Mouse (Mus musculus) liver, adult 2 months (tissue): ENCODE measurements around the gene Eif4a1.

Source experiments
- CTCF ChIP-seq: fragments of 200-500 bp; IDR thresholded peaks from 2 replicates; pipeline ENCODE4 v1.5.1; 2011; ENCODE audit warnings: low read depth, low read length, control low read depth
- POLR2A ChIP-seq: fragments of 200-500 bp; IDR thresholded peaks from 2 replicates; pipeline ENCODE4 v1.6.1; 2011; ENCODE audit warnings: low read length, control low read depth; ENCODE audit not compliant: insufficient read depth; ENCODE audit errors: extremely low read depth

GRCm38 (mm10) chr11:69657462-69657881 is 14.8 kb downstream of the Eif4a1 start:
- TF ChIP-seq POLR2A, result no peak
- peak; percentile 9; the same call in 1 of the 2 replicates for TF ChIP-seq CTCF
